Mouse (Mus musculus) limb, embryonic 10.5 days (tissue): Measurements from ENCODE around the gene Grik2. TPM values are rescaled to one million over a fixed set of nuclear protein-coding genes. Genes with fewer than 3 reads are reported as not detected.

Experiments
- DNase-seq: peaks from one replicate; pipeline ENCODE4 v3.0.0-alpha.2; 2017; ENCODE audit warnings: low spot score
- H3K27ac ChIP-seq: fragments of 300-500 bp; sonication (generic); 2 replicates; pipeline ENCODE4 v1.5.1; 2016; ENCODE audit warnings: mild to moderate bottlenecking
- H3K27me3 ChIP-seq: fragments of 300-500 bp; sonication (generic); 2 replicates; pipeline ENCODE4 v1.6.1; 2016; ENCODE audit warnings: low read depth, mild to moderate bottlenecking; ENCODE audit not compliant: poor library complexity, severe bottlenecking
- H3K36me3 ChIP-seq: fragments of 300-500 bp; sonication (generic); 2 replicates; pipeline ENCODE4 v1.6.1; 2016; ENCODE audit warnings: mild to moderate bottlenecking, moderate library complexity
- H3K4me1 ChIP-seq: fragments of 300-500 bp; sonication (generic); 2 replicates; pipeline ENCODE4 v1.6.1; 2016
- H3K4me3 ChIP-seq: fragments of 300-500 bp; sonication (generic); 2 replicates; pipeline ENCODE4 v1.5.1; 2016; ENCODE audit warnings: mild to moderate bottlenecking, moderate library complexity
- H3K9me3 ChIP-seq: fragments of 300-500 bp; sonication (generic); replicated peaks from 2 replicates; pipeline ENCODE4 v1.6.1; 2016; ENCODE audit warnings: mild to moderate bottlenecking
- WGBS: fragments of 180-500 bp; shearing (Covaris S2); methylation state at CpG from one replicate; pipeline ENCODE4 v1.1.7; 2016; 5-methylcytosine and 5-hydroxymethylcytosine counted together
- polyA plus RNA-seq: library from polyadenylated mRNA; unstranded; fragments of >200 nt; fragmentation: Nextera tagmentation; extraction: Ambion mirVana; gene quantifications from 2 replicates; pipeline ENCODE4 v1.2.1, GENCODE M21; 2016

Grik2 gene
- polyA plus RNA-seq, 1 experiment from 2014 or later: 0.95 TPM

- no peak overlapping the region for H3K27ac ChIP-seq
- H3K4me3 ChIP-seq: no peak overlapping the region
- H3K36me3 ChIP-seq: no peaks in the 10 kb centered on the region
- peaks cover 29% of the 10 kb centered on the region for H3K4me1 ChIP-seq
- no peaks in the 10 kb centered on the region for H3K9me3 ChIP-seq
- no peak for DNase-seq
- WGBS: 84% methylated on average over 2 of the region's 2 CpGs
- H3K27me3 ChIP-seq: no peaks in the 10 kb centered on the region; the same call in 1 of the 2 replicates
Measured at GRCm38 (mm10) chr10:49780430-49780829, 8.1 kb downstream of the Grik2 start.

GRCm38 (mm10) chr10:49768897-49769296 lies 19.7 kb downstream of the Grik2 start:
- H3K27me3 ChIP-seq: no peaks in the 10 kb centered on the region
- no peak overlapping the region for H3K4me3 ChIP-seq
- no peaks in the 10 kb centered on the region for H3K4me1 ChIP-seq
- H3K27ac ChIP-seq: no peak overlapping the region
- no peaks in the 10 kb centered on the region for H3K9me3 ChIP-seq
- H3K36me3 ChIP-seq: no peaks in the 10 kb centered on the region
- DNase-seq: no peak

GRCm38 (mm10) chr10:49767556-49767955 lies 21.0 kb downstream of the Grik2 start:
- WGBS: 72% methylated on average over 2 of the region's 2 CpGs
- H3K4me1 ChIP-seq: no peaks in the 10 kb centered on the region
- H3K27me3 ChIP-seq: no peaks in the 10 kb centered on the region
- H3K36me3 ChIP-seq: no peaks in the 10 kb centered on the region
- H3K9me3 ChIP-seq: no peaks in the 10 kb centered on the region
- no peak overlapping the region for H3K27ac ChIP-seq
- no peak overlapping the region for H3K4me3 ChIP-seq
- DNase-seq: no peak

GRCm38 (mm10) chr10:49762607-49763006 lies 26.0 kb downstream of the Grik2 start:
- 97% methylated on average over 2 of the region's 2 CpGs for whole genome bisulfite sequencing
- no peaks in the 10 kb centered on the region for H3K27me3 ChIP-seq

GRCm38 (mm10) chr10:49751769-49752168 lies 36.8 kb downstream of the Grik2 start:
- 54% methylated on average over 2 of the region's 2 CpGs for WGBS
- H3K4me3 ChIP-seq: no peak overlapping the region
- H3K4me1 ChIP-seq: no peaks in the 10 kb centered on the region
- H3K27me3 ChIP-seq: no peaks in the 10 kb centered on the region
- no peaks in the 10 kb centered on the region for H3K9me3 ChIP-seq
- H3K36me3 ChIP-seq: no peaks in the 10 kb centered on the region
- H3K27ac ChIP-seq: no peak overlapping the region
- no peak for DNase-seq

More at GRCm38 (mm10) chr10:49762607-49763006, 26.0 kb downstream of the Grik2 start:
- Histone ChIP-seq H3K36me3 (no peaks in the 10 kb centered on the region), H3K27ac (no peak overlapping the region), H3K4me1 (no peaks in the 10 kb centered on the region), H3K9me3 (no peaks in the 10 kb centered on the region), H3K4me3 (no peak overlapping the region)
- no peak for DNase-seq

GRCm38 (mm10) chr10:49731841-49732240 lies 56.7 kb downstream of the Grik2 start:
- 89% methylated on average over 2 of the region's 2 CpGs for WGBS
- Histone ChIP-seq H3K27me3 (no peaks in the 10 kb centered on the region), H3K4me1 (no peaks in the 10 kb centered on the region)

GRCm38 (mm10) chr10:49723706-49724105 lies 64.9 kb downstream of the Grik2 start:
- Histone ChIP-seq H3K27me3 (no peaks in the 10 kb centered on the region), H3K4me1 (no peaks in the 10 kb centered on the region), H3K36me3 (no peaks in the 10 kb centered on the region), H3K4me3 (no peak overlapping the region), H3K9me3 (no peaks in the 10 kb centered on the region), H3K27ac (no peak overlapping the region)
- no peak for DNase-seq
- WGBS: 91% methylated on average over 2 of the region's 2 CpGs

More at GRCm38 (mm10) chr10:49731841-49732240, 56.7 kb downstream of the Grik2 start:
- H3K4me3 ChIP-seq: no peak overlapping the region
- H3K36me3 ChIP-seq: no peaks in the 10 kb centered on the region
- DNase-seq: no peak
- H3K9me3 ChIP-seq: no peaks in the 10 kb centered on the region
- no peak overlapping the region for H3K27ac ChIP-seq

- no peaks in the 10 kb centered on the region for H3K4me1 ChIP-seq
- DNase-seq: no peak
- no peaks in the 10 kb centered on the region for H3K27me3 ChIP-seq
- H3K36me3 ChIP-seq: no peaks in the 10 kb centered on the region
- no peak overlapping the region for H3K27ac ChIP-seq
- WGBS: 70% methylated on average over 5 of the region's 5 CpGs
- no peaks in the 10 kb centered on the region for H3K9me3 ChIP-seq
- H3K4me3 ChIP-seq: no peak overlapping the region
Measured at GRCm38 (mm10) chr10:49716856-49717255, 71.7 kb downstream of the Grik2 start.

GRCm38 (mm10) chr10:49709748-49710147 lies 78.8 kb downstream of the Grik2 start:
- Histone ChIP-seq H3K27ac (no peak overlapping the region), H3K4me3 (no peak overlapping the region), H3K4me1 (no peaks in the 10 kb centered on the region), H3K27me3 (no peaks in the 10 kb centered on the region), H3K9me3 (no peaks in the 10 kb centered on the region), H3K36me3 (no peaks in the 10 kb centered on the region)
- no peak for DNase-seq
- WGBS: 90% methylated on average over 3 of the region's 3 CpGs

- WGBS: 95% methylated on average over 8 of the region's 8 CpGs
- Histone ChIP-seq H3K27me3 (no peaks in the 10 kb centered on the region), H3K27ac (no peak overlapping the region), H3K9me3 (no peaks in the 10 kb centered on the region), H3K4me3 (no peak overlapping the region), H3K36me3 (no peaks in the 10 kb centered on the region), H3K4me1 (no peaks in the 10 kb centered on the region)
- no peak for DNase-seq
Measured at GRCm38 (mm10) chr10:49704446-49704845, 84.1 kb downstream of the Grik2 start.

- no peak for DNase-seq
- no peaks in the 10 kb centered on the region for H3K36me3 ChIP-seq
- no peaks in the 10 kb centered on the region for H3K9me3 ChIP-seq
- no peaks in the 10 kb centered on the region for H3K27me3 ChIP-seq
- no peak overlapping the region for H3K4me3 ChIP-seq
- WGBS: 77% methylated on average over 1 of the region's 1 CpGs
- H3K4me1 ChIP-seq: no peaks in the 10 kb centered on the region
- H3K27ac ChIP-seq: no peak overlapping the region
Measured at GRCm38 (mm10) chr10:49652320-49652719, 136.2 kb downstream of the Grik2 start.

- no peak for DNase-seq
- Histone ChIP-seq H3K9me3 (no peaks in the 10 kb centered on the region), H3K27ac (no peak overlapping the region), H3K36me3 (no peaks in the 10 kb centered on the region), H3K4me3 (no peak overlapping the region), H3K27me3 (no peaks in the 10 kb centered on the region), H3K4me1 (no peaks in the 10 kb centered on the region)
- 93% methylated on average over 2 of the region's 2 CpGs for WGBS
Measured at GRCm38 (mm10) chr10:49647116-49647515, 141.4 kb downstream of the Grik2 start.

- no peak for DNase-seq
- Histone ChIP-seq H3K4me1 (no peaks in the 10 kb centered on the region), H3K9me3 (no peaks in the 10 kb centered on the region), H3K27me3 (no peaks in the 10 kb centered on the region), H3K4me3 (no peak overlapping the region), H3K27ac (no peak overlapping the region), H3K36me3 (no peaks in the 10 kb centered on the region)
- 87% methylated on average over 2 of the region's 2 CpGs for WGBS
Measured at GRCm38 (mm10) chr10:49639901-49640300, 148.7 kb downstream of the Grik2 start.

GRCm38 (mm10) chr10:49623951-49624350 lies 164.6 kb downstream of the Grik2 start:
- H3K36me3 ChIP-seq: no peaks in the 10 kb centered on the region
- H3K4me3 ChIP-seq: no peak overlapping the region
- no peaks in the 10 kb centered on the region for H3K4me1 ChIP-seq
- no peak for DNase-seq
- WGBS: 92% methylated on average over 3 of the region's 3 CpGs
- no peak overlapping the region for H3K27ac ChIP-seq
- H3K27me3 ChIP-seq: no peaks in the 10 kb centered on the region
- H3K9me3 ChIP-seq: no peaks in the 10 kb centered on the region
